Mouse (Mus musculus): ENCODE results near the gene Pik3c2g.

Pik3c2g gene

GRCm38 (mm10) chr6:139839907-139840306 is 252.9 kb downstream of the Pik3c2g start:
- no peak for DNase-seq (ENCODE audit: low spot score in 2 of 2)

- DNase-seq (ENCODE audit: low spot score in 2 of 2): no peak
Observed at GRCm38 (mm10) chr6:139841272-139841671, 254.3 kb downstream of the Pik3c2g start.

- no peak for DNase-seq (ENCODE audit: low spot score in 2 of 2)
Observed at GRCm38 (mm10) chr6:139842626-139843025, 255.6 kb downstream of the Pik3c2g start.

- no peak for DNase-seq (ENCODE audit: low spot score in 2 of 2)
Observed at GRCm38 (mm10) chr6:139843531-139843930, 256.5 kb downstream of the Pik3c2g start.

GRCm38 (mm10) chr6:139846889-139847544 is 260.0 kb downstream of the Pik3c2g start:
- DNase-seq (ENCODE audit: low spot score in 2 of 2): no peak

- DNase-seq (ENCODE audit: low spot score in 2 of 2): no peak
Observed at GRCm38 (mm10) chr6:139849931-139850330, 262.9 kb downstream of the Pik3c2g start.

- no peak for DNase-seq (ENCODE audit: low spot score in 2 of 2)
Observed at GRCm38 (mm10) chr6:139851705-139852603, 264.9 kb downstream of the Pik3c2g start.

GRCm38 (mm10) chr6:139852836-139853235 is 265.8 kb downstream of the Pik3c2g start:
- no peak for DNase-seq (ENCODE audit: low spot score in 2 of 2)

GRCm38 (mm10) chr6:139860141-139860540 is 273.1 kb downstream of the Pik3c2g start:
- DNase-seq (ENCODE audit: low spot score in 2 of 2): no peak

GRCm38 (mm10) chr6:139861534-139861933 is 274.5 kb downstream of the Pik3c2g start:
- DNase-seq (ENCODE audit: low spot score in 2 of 2): no peak

GRCm38 (mm10) chr6:139865059-139865673 is 278.1 kb downstream of the Pik3c2g start:
- DNase-seq (ENCODE audit: low spot score in 2 of 2): no peak

GRCm38 (mm10) chr6:139874418-139875176 is 287.6 kb downstream of the Pik3c2g start:
- peak; percentile 8 to 19 for DNase-seq (ENCODE audit: low spot score in 2 of 2)

GRCm38 (mm10) chr6:139876691-139877090 is 289.7 kb downstream of the Pik3c2g start:
- DNase-seq (ENCODE audit: low spot score in 2 of 2): no peak

- DNase-seq (ENCODE audit: low spot score in 2 of 2): no peak
Observed at GRCm38 (mm10) chr6:139877476-139878361, 290.7 kb downstream of the Pik3c2g start.

GRCm38 (mm10) chr6:139878362-139878696 is 291.3 kb downstream of the Pik3c2g start:
- peak in 1 of 2 experiments; percentile 3 for DNase-seq (ENCODE audit: low spot score in 2 of 2)

GRCm38 (mm10) chr6:139882076-139882475 is 295.1 kb downstream of the Pik3c2g start:
- no peak for DNase-seq (ENCODE audit: low spot score in 2 of 2)

- DNase-seq (ENCODE audit: low spot score in 2 of 2): no peak
Observed at GRCm38 (mm10) chr6:139887175-139887574, 300.2 kb downstream of the Pik3c2g start.

GRCm38 (mm10) chr6:139895637-139896036 is 308.6 kb downstream of the Pik3c2g start:
- DNase-seq (ENCODE audit: low spot score in 2 of 2): no peak

- no peak for DNase-seq (ENCODE audit: low spot score in 2 of 2)
Observed at GRCm38 (mm10) chr6:139899630-139900151, 312.7 kb downstream of the Pik3c2g start.

- no peak for DNase-seq (ENCODE audit: low spot score in 2 of 2)
Observed at GRCm38 (mm10) chr6:139901801-139902200, 314.8 kb downstream of the Pik3c2g start.

- no peak for DNase-seq (ENCODE audit: low spot score in 2 of 2)
Observed at GRCm38 (mm10) chr6:139907138-139907537, 320.1 kb downstream of the Pik3c2g start.
